Mouse (Mus musculus): ENCODE measurements around the gene Gm49721. TPM values are rescaled to one million over a fixed set of nuclear protein-coding genes. Genes with fewer than 3 reads are reported as not detected.
"Not testable (repeated sequence)": the region's sequence is repeated elsewhere in the genome, so short reads cannot be mapped to it uniquely, and the experiment has no call there.

Gm49721 gene
- total and polyA plus RNA-seq, 2 experiments from 2014 or later: 0.22 to 4.6 TPM

GRCm38 (mm10) chr17:7030204-7030603 is 51.5 kb downstream of the Gm49721 start:
- H3K4me3 ChIP-seq (ENCODE audit: low read depth, low read length); H3K4me1 ChIP-seq (ENCODE audit: insufficient read depth, low read length); H3K27me3 ChIP-seq (ENCODE audit: insufficient read depth, low read length); H3K9ac ChIP-seq (replicated peaks; ENCODE audit: low read length, poor library complexity, severe bottlenecking); H3K9me3 ChIP-seq (ENCODE audit: low read length); ATAC-seq (ENCODE audit: low FRiP score); H3K36me3 ChIP-seq (ENCODE audit: insufficient read depth, low read length); H3K4me2 ChIP-seq (ENCODE audit: low read depth, low read length, poor library complexity, severe bottlenecking); DNase-seq (ENCODE audit: low spot score); H3K27ac ChIP-seq (ENCODE audit: low read depth, low read length): not testable (repeated sequence)
- 63% methylated on average over 5 of the region's 7 CpGs for WGBS

DNA sequence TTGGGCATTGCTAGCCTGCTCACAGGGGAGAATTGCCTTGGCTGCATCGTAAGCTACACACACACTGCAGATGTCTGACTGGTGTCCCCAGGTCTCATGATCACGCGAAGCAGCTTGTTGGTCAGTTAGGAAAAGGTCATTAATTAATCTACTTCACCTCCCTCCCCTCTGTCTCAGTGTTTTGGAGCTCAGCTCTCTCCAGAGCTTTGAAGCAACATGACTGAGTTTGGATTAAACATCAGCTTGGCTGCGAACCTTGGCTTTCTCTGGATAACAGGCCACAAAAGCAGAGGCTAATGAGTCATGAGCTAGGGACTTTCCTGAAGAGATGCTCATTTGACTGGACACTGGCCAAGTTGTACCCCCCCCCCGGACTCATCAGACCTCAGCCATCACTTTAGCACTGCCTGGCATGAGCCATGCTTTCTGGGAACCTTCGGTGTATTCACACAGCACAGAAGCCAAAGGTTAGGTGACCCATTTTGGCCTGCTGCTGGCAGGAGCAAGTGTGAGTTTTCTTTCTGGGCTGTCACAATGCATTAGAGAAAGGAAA is 52.0 kb downstream of the Gm49721 start:
- not testable (repeated sequence) for H3K4me1 ChIP-seq (ENCODE audit: insufficient read depth, low read length); H3K9me3 ChIP-seq (ENCODE audit: low read length); ATAC-seq (ENCODE audit: low FRiP score); H3K4me2 ChIP-seq (ENCODE audit: low read depth, low read length, poor library complexity, severe bottlenecking); H3K4me3 ChIP-seq (ENCODE audit: low read depth, low read length); H3K27me3 ChIP-seq (ENCODE audit: insufficient read depth, low read length); H3K27ac ChIP-seq (ENCODE audit: low read depth, low read length); H3K36me3 ChIP-seq (ENCODE audit: insufficient read depth, low read length); H3K9ac ChIP-seq (replicated peaks; ENCODE audit: low read length, poor library complexity, severe bottlenecking); DNase-seq (ENCODE audit: low spot score)
- 72% methylated on average over 3 of the region's 6 CpGs for WGBS

GRCm38 (mm10) chr17:7033192-7034166 is 54.8 kb downstream of the Gm49721 start:
- DNase-seq (ENCODE audit: low spot score); H3K4me3 ChIP-seq (ENCODE audit: low read depth, low read length); H3K9me3 ChIP-seq (ENCODE audit: low read length); H3K27me3 ChIP-seq (ENCODE audit: insufficient read depth, low read length); H3K4me1 ChIP-seq (ENCODE audit: insufficient read depth, low read length); H3K9ac ChIP-seq (replicated peaks; ENCODE audit: low read length, poor library complexity, severe bottlenecking); H3K27ac ChIP-seq (ENCODE audit: low read depth, low read length); H3K4me2 ChIP-seq (ENCODE audit: low read depth, low read length, poor library complexity, severe bottlenecking); ATAC-seq (ENCODE audit: low FRiP score); H3K36me3 ChIP-seq (ENCODE audit: insufficient read depth, low read length): not testable (repeated sequence)
- WGBS: 71% methylated on average over 3 of the region's 17 CpGs

GRCm38 (mm10) chr17:7068997-7069539 is 90.4 kb downstream of the Gm49721 start:
- H3K27me3 ChIP-seq (ENCODE audit: insufficient read depth, low read length); H3K9ac ChIP-seq (replicated peaks; ENCODE audit: low read length, poor library complexity, severe bottlenecking); H3K4me3 ChIP-seq (ENCODE audit: low read depth, low read length); ATAC-seq (ENCODE audit: low FRiP score); H3K4me1 ChIP-seq (ENCODE audit: insufficient read depth, low read length); H3K27ac ChIP-seq (ENCODE audit: low read depth, low read length); H3K36me3 ChIP-seq (ENCODE audit: insufficient read depth, low read length); H3K4me2 ChIP-seq (ENCODE audit: low read depth, low read length, poor library complexity, severe bottlenecking); H3K9me3 ChIP-seq (ENCODE audit: low read length): not testable (repeated sequence)
- DNase-seq (ENCODE audit: low spot score): peak; percentile 1
- 39% methylated on average over 2 of the region's 4 CpGs for WGBS

GRCm38 (mm10) chr17:7069561-7070240 is 91.0 kb downstream of the Gm49721 start:
- H3K9ac ChIP-seq (replicated peaks; ENCODE audit: low read length, poor library complexity, severe bottlenecking); H3K4me1 ChIP-seq (ENCODE audit: insufficient read depth, low read length); H3K4me2 ChIP-seq (ENCODE audit: low read depth, low read length, poor library complexity, severe bottlenecking); ATAC-seq (ENCODE audit: low FRiP score); H3K4me3 ChIP-seq (ENCODE audit: low read depth, low read length); H3K36me3 ChIP-seq (ENCODE audit: insufficient read depth, low read length); H3K27ac ChIP-seq (ENCODE audit: low read depth, low read length); H3K9me3 ChIP-seq (ENCODE audit: low read length); H3K27me3 ChIP-seq (ENCODE audit: insufficient read depth, low read length): not testable (repeated sequence)
- peak; percentile 7 for DNase-seq (ENCODE audit: low spot score)
- WGBS: 46% methylated on average over 5 of the region's 7 CpGs

- H3K9me3 ChIP-seq (ENCODE audit: low read length); H3K36me3 ChIP-seq (ENCODE audit: insufficient read depth, low read length); H3K27me3 ChIP-seq (ENCODE audit: insufficient read depth, low read length); H3K27ac ChIP-seq (ENCODE audit: low read depth, low read length); H3K9ac ChIP-seq (replicated peaks; ENCODE audit: low read length, poor library complexity, severe bottlenecking); H3K4me2 ChIP-seq (ENCODE audit: low read depth, low read length, poor library complexity, severe bottlenecking); H3K4me1 ChIP-seq (ENCODE audit: insufficient read depth, low read length); H3K4me3 ChIP-seq (ENCODE audit: low read depth, low read length): not testable (repeated sequence)
- DNase-seq (ENCODE audit: low spot score) (peak; percentile 5), ATAC-seq (ENCODE audit: low FRiP score) (peak; percentile 52; the same call in 1 of the 2 replicates)
- TF ChIP-seq CTCF (IDR thresholded peaks at IDR 0.05): peak; percentile 71
- WGBS: 26% methylated on average over 3 of the region's 3 CpGs
Observed at GRCm38 (mm10) chr17:7074494-7074893, 95.8 kb downstream of the Gm49721 start.

DNA sequence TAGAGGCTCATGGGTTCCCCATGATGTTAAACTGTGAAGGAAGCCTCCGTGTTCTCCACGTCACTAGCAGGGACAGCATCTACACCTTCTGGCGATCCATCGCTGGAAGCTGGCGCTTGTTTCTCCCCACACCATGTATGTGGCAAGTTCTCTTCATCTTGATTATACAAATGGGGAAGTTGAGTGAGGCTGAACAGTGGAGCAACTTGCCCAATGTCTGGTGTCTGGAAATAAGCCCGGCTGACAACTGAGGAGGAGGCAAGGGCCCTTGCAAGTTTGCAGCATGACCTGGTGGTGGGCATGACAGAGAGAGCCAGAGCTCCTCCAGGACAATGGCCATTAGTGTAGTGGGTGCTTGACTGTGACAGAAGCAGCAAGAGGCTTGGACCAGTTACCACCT is 96.8 kb downstream of the Gm49721 start:
- H3K36me3 ChIP-seq (ENCODE audit: insufficient read depth, low read length); H3K4me2 ChIP-seq (ENCODE audit: low read depth, low read length, poor library complexity, severe bottlenecking); DNase-seq (ENCODE audit: low spot score); H3K4me1 ChIP-seq (ENCODE audit: insufficient read depth, low read length); H3K4me3 ChIP-seq (ENCODE audit: low read depth, low read length); ATAC-seq (ENCODE audit: low FRiP score); H3K27me3 ChIP-seq (ENCODE audit: insufficient read depth, low read length); H3K27ac ChIP-seq (ENCODE audit: low read depth, low read length); H3K9me3 ChIP-seq (ENCODE audit: low read length); H3K9ac ChIP-seq (replicated peaks; ENCODE audit: low read length, poor library complexity, severe bottlenecking): not testable (repeated sequence)
- 86% methylated on average over 5 of the region's 6 CpGs for WGBS

Data from midbrain, postnatal 0 days (tissue).